Mouse (Mus musculus) pancreas, adult 10 weeks (tissue): ENCODE results near the gene Cd300ld3. TPM values are rescaled to one million over a fixed set of nuclear protein-coding genes. Genes with fewer than 3 reads are reported as not detected.

Source experiments
- polyA plus RNA-seq: library from polyadenylated mRNA; stranded (reverse); fragments of 350-450 nt; fragmentation: Illumina TruSeq; extraction: RNeasy Lipid Tissue Mini Kit (QIAGEN cat#74804); gene quantifications from one replicate; pipeline ENCODE4 v1.2.3, GENCODE M21; 2015; ENCODE audit warnings: low read depth, low replicate concordance; ENCODE audit not compliant: insufficient read depth

Cd300ld3 gene
- polyA plus RNA-seq = 3.8 TPM

DNA sequence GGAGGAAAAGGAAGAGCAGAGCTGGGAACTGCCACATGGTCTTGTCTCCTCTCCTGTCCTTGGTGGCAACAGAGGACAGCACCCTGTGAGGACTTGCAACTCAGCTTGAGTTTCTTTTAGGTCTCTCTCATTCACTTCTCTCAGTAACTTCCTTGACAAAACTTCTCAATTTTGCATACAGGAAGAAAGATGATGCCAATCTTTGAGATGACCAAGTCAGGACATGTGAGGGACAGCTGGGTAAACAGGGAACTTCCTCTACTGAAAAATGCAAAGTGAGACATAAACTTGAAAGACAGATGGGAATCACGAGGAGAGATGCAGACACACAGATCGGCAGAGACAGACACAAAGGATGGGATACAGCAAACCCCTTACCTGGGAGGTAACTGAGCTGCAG is at the start of gene Cd300ld3:
Cd300ld3 (minus strand) TSS at position 151 of the 400 bp plus-strand sequence.

DNA sequence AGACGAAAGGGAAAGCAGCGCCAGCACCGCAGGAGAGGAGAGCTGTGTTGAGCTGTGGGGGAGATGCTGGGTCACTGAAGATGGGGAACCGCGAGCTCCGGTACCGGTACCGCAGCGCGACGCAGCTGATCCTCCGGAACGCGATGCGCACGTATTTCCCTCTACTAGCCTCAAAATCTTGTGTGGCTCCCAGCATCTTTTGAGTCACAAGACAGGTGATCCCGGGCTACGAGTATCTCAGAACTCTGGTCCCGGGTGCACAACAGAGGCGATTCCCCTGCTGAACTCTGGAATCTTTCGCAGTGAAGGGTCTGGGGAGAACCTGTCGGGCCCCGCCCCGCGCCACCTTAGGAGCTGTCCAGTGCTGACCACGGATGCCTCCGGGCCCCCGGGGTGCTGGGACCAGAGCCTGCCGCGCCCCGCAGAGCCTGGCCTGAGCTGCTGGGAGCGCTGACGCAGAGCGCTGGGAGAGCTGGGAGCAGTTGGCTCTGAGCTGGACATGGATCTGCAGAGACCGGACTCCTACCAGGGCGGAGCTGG is 43.2 kb upstream of the Cd300ld3 start, which contains the start of gene Rab37:
Rab37 (plus strand) TSS at position 70 of the 540 bp plus-strand sequence.

DNA sequence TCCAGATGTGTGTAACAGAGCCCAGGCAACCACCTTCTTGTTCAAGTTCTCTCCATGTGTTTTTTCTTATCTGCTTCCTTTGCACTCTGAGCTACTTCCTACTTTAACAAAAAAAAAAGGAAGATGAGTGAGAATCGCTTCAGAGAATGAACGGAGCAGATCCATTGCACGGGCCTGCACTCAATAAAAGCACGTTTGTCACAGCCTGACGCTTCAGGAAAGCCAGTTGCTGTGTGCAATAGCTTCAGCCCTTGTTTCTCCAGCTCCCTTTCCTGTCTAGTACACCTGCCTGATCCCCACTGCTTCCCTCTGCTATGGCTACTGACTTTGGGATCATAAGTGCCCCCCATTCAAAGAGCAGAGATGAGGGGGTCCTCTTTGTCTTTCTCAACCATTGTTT is 13.9 kb upstream of the Cd300ld3 start, which contains the start of gene Cd300e:
Cd300e (minus strand) TSS at position 101 of the 400 bp plus-strand sequence.

DNA sequence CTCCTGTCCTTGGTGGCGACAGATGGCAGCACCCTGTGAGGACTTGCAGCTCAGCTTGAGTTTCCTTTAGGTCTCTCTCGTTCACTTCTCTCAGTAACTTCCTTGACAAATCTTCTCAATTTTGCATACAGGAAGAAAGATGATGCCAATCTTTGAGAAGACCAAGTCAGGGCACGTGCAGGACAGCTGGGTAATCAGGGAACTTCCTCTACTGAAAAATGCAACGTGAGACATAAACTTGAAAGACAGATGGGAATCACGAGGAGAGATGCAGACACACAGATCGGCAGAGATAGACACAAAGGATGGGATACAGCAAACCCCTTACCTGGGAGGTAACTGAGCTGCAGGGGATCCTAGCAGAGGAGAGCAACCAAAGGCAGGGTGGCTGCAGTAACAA is 10.5 kb downstream of the Cd300ld3 start, which contains the start of gene Cd300ld5:
Cd300ld5 (minus strand) TSS at position 101 of the 400 bp plus-strand sequence.

DNA sequence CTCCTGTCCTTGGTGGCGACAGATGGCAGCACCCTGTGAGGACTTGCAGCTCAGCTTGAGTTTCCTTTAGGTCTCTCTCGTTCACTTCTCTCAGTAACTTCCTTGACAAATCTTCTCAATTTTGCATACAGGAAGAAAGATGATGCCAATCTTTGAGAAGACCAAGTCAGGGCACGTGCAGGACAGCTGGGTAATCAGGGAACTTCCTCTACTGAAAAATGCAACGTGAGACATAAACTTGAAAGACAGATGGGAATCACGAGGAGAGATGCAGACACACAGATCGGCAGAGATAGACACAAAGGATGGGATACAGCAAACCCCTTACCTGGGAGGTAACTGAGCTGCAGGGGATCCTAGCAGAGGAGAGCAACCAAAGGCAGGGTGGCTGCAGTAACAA is 21.3 kb downstream of the Cd300ld3 start, which contains the start of gene Cd300ld4:
Cd300ld4 (minus strand) TSS at position 101 of the 400 bp plus-strand sequence.

GRCm38 (mm10) chr11:115016093-115016492 is 32.1 kb downstream of the Cd300ld3 start, which contains the start of gene Cd300ld2:
Gene Cd300ld2, minus strand, starts transcription at chr11:115016193.

DNA sequence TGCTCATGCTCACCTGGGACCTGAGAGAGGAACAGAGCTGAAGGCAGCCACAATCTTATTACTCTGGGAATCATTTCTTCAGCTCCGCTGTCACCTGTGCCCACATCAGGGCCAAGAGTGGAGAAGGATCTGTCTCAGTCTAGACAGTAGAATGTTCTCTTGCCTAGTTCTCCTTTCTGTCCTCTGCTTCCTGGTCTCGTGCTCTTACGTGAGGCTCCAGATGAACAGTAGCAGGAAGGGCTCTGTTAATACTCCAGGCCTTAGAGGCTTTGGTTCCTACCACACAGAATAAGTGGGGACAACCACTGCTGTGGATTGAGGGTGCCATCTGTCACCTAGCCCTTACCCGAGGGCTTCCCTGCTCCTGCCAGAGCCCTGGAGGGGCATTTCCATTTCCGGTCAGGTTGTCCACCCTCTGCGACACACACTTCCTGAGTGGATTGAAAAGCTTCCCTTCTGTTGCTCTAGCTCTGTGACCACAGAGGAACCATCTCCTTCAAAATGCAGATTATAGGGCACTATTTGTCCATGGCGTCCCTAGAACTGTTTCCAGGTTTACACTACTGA is 46.7 kb downstream of the Cd300ld3 start, which contains the start of gene Cd300c2:
Cd300c2 (minus strand) TSS at position 407 of the 567 bp plus-strand sequence.

Other genes with a start within 250 kb of the Cd300ld3 start
- 1.8 TPM for gene Gpr142, start 249.5 kb downstream of the Cd300ld3 start, polyA plus RNA-seq
- gene Gprc5c, start 197.3 kb downstream of the Cd300ld3 start, polyA plus RNA-seq = 3.3 TPM
- gene Cd300a, start 158.4 kb downstream of the Cd300ld3 start, polyA plus RNA-seq = 0.55 TPM
- 0.37 TPM for gene Cd300lb, start 114.0 kb downstream of the Cd300ld3 start, polyA plus RNA-seq
- gene Cd300c, start 79.3 kb downstream of the Cd300ld3 start, polyA plus RNA-seq = not detected
- gene Cd300ld, start 58.5 kb downstream of the Cd300ld3 start, polyA plus RNA-seq = 1.6 TPM
- gene Cd300c2, start 46.5 kb downstream of the Cd300ld3 start, polyA plus RNA-seq = 1.2 TPM
- gene Cd300ld2, start 32.2 kb downstream of the Cd300ld3 start, polyA plus RNA-seq = not detected
- not detected for gene Cd300ld4, start 21.4 kb downstream of the Cd300ld3 start, polyA plus RNA-seq
- 1.3 TPM for gene Cd300ld5, start 10.6 kb downstream of the Cd300ld3 start, polyA plus RNA-seq
- gene Cd300e, start 13.8 kb upstream of the Cd300ld3 start, polyA plus RNA-seq = not detected
- 6.0 TPM for gene Rab37, start 43.0 kb upstream of the Cd300ld3 start, polyA plus RNA-seq
- not detected for gene Cd300lf, start 85.6 kb upstream of the Cd300ld3 start, polyA plus RNA-seq
- 15.3 TPM for gene Slc9a3r1, start 114.9 kb upstream of the Cd300ld3 start, polyA plus RNA-seq
- 2.5 TPM for gene Tmem104, start 139.1 kb upstream of the Cd300ld3 start, polyA plus RNA-seq
- gene Nat9, start 139.4 kb upstream of the Cd300ld3 start, polyA plus RNA-seq = 12.4 TPM
- 0.48 TPM for gene Grin2c, start 218.8 kb upstream of the Cd300ld3 start, polyA plus RNA-seq
- gene Fdxr, start 228.6 kb upstream of the Cd300ld3 start, polyA plus RNA-seq = 10.5 TPM
- gene Fads6, start 249.3 kb upstream of the Cd300ld3 start, polyA plus RNA-seq = 3.3 TPM